Mouse (Mus musculus) MEL (cell line): ENCODE results near the gene Gstp2. TPM values are rescaled to one million over a fixed set of nuclear protein-coding genes. Genes with fewer than 3 reads are reported as not detected.

ENCODE experiments used
- DNase-seq: peaks from one replicate; pipeline ENCODE4 v3.0.0; 2011; ENCODE audit warnings: low read depth, low spot score
- H3K27ac ChIP-seq: 2 replicates; pipeline ENCODE4 v1.5.1; 2012; ENCODE audit warnings: low read depth, mild to moderate bottlenecking, control low read depth, low read length, moderate library complexity; ENCODE audit not compliant: control insufficient read depth
- H3K27me3 ChIP-seq, 2 experiments: fragments of 150-350 bp in 1 of 2; sonication (generic) in 1 of 2; 2 replicates each; pipeline ENCODE4 v1.6.1; 2012; ENCODE audit warnings: low read length in 2 of 2, mild to moderate bottlenecking in 2 of 2, improper control_type of control experiment in 1 of 2, moderate library complexity in 1 of 2; ENCODE audit not compliant: insufficient read depth in 2 of 2, control insufficient read depth in 1 of 2
- H3K36me3 ChIP-seq, 2 experiments: 2 replicates each; pipeline ENCODE4 v1.6.1; 2012 to 2014; ENCODE audit warnings: low read length in 2 of 2, improper control_type of control experiment in 1 of 2, inconsistent platforms in 1 of 2, mild to moderate bottlenecking in 1 of 2; ENCODE audit not compliant: insufficient read depth in 2 of 2, control insufficient read depth in 1 of 2
- H3K4me1 ChIP-seq, 2 experiments: fragments of 150-350 bp in 1 of 2; sonication (generic) in 1 of 2; 2 replicates each; pipeline ENCODE4 v1.6.1; 2012; ENCODE audit warnings: low read length in 2 of 2, improper control_type of control experiment in 1 of 2, mild to moderate bottlenecking in 1 of 2; ENCODE audit not compliant: insufficient read depth in 2 of 2, control insufficient read depth in 1 of 2
- H3K4me3 ChIP-seq, 2 experiments: fragments of 150-350 bp in 1 of 2; sonication (generic) in 1 of 2; 2 replicates each; pipeline ENCODE4 v1.5.1; 2012; ENCODE audit warnings: low read depth in 2 of 2, low read length in 2 of 2, mild to moderate bottlenecking in 2 of 2, moderate library complexity in 2 of 2, control low read depth in 1 of 2, improper control_type of control experiment in 1 of 2; ENCODE audit not compliant: control insufficient read depth in 1 of 2, insufficient read depth in 1 of 2
- H3K79me2 ChIP-seq: 2 replicates; pipeline ENCODE4 v1.6.1; 2012; ENCODE audit warnings: mild to moderate bottlenecking, low read length, moderate library complexity; ENCODE audit not compliant: control insufficient read depth, poor library complexity, insufficient read depth
- H3K9ac ChIP-seq: 2 replicates; pipeline ENCODE4 v1.6.1; 2012; ENCODE audit warnings: low read depth, mild to moderate bottlenecking, control low read depth, low read length, moderate library complexity; ENCODE audit not compliant: control insufficient read depth, poor library complexity, severe bottlenecking
- H3K9me3 ChIP-seq: fragments of 150-350 bp; sonication (generic); replicated peaks from 2 replicates; pipeline ENCODE4 v1.6.1; 2012; ENCODE audit warnings: mild to moderate bottlenecking, low read length, improper control_type of control experiment, moderate library complexity; ENCODE audit not compliant: insufficient read depth
- BHLHE40 ChIP-seq: IDR thresholded peaks from 2 replicates; pipeline ENCODE4 v1.6.1; 2012; ENCODE audit warnings: low read depth, mild to moderate bottlenecking, inconsistent platforms, low read length, improper control_type of control experiment, borderline replicate concordance
- CHD1 ChIP-seq: IDR thresholded peaks from 2 replicates; pipeline ENCODE4 v1.6.1; 2012; ENCODE audit warnings: low read depth, mild to moderate bottlenecking, inconsistent platforms, low read length, improper control_type of control experiment
- CHD2 ChIP-seq: IDR thresholded peaks from 2 replicates; pipeline ENCODE4 v1.6.1; 2011; ENCODE audit warnings: low read length, improper control_type of control experiment
- CTCF ChIP-seq, 3 experiments: IDR thresholded peaks in 2 of 3; conservative IDR thresholded peaks in 1 of 3; 2 replicates each; pipeline ENCODE4 v1.5.1; 2011 to 2012; ENCODE audit warnings: low read length in 3 of 3, low read depth in 2 of 3, mild to moderate bottlenecking in 2 of 3, improper control_type of control experiment in 1 of 3, inconsistent platforms in 1 of 3, mixed read lengths in 1 of 3, moderate library complexity in 1 of 3; ENCODE audit not compliant: control insufficient read depth in 1 of 3, insufficient read depth in 1 of 3, poor library complexity in 1 of 3, severe bottlenecking in 1 of 3
- EP300 ChIP-seq, 2 experiments: IDR thresholded peaks; 2 replicates each; pipeline ENCODE4 v1.6.1; 2011; ENCODE audit warnings: improper control_type of control experiment in 2 of 2, low read length in 2 of 2, low read depth in 1 of 2, mild to moderate bottlenecking in 1 of 2
- JUND ChIP-seq: IDR thresholded peaks from 2 replicates; pipeline ENCODE4 v1.6.1; 2011; ENCODE audit warnings: low read depth, mild to moderate bottlenecking, improper control_type of control experiment, low read length
- KAT2A ChIP-seq: conservative IDR thresholded peaks from 2 replicates; pipeline ENCODE4 v1.6.1; 2012; ENCODE audit warnings: low read depth, low read length, improper control_type of control experiment, inconsistent platforms
- MAFK ChIP-seq: IDR thresholded peaks from 2 replicates; pipeline ENCODE4 v1.6.1; 2011; ENCODE audit warnings: low read depth, mild to moderate bottlenecking, low read length, improper control_type of control experiment, borderline replicate concordance
- MEF2A ChIP-seq: IDR thresholded peaks from 2 replicates; pipeline ENCODE4 v1.6.1; 2014; ENCODE audit warnings: low read depth, mild to moderate bottlenecking, inconsistent platforms, low read length, improper control_type of control experiment; ENCODE audit not compliant: poor library complexity, insufficient replicate concordance, severe bottlenecking; ENCODE audit errors: extremely low read depth
- MXI1 ChIP-seq: IDR thresholded peaks from 2 replicates; pipeline ENCODE4 v1.6.1; 2011; ENCODE audit warnings: mild to moderate bottlenecking, low read depth, low read length, improper control_type of control experiment
- NRF1 ChIP-seq: IDR thresholded peaks from 2 replicates; pipeline ENCODE4 v1.6.1; 2014; ENCODE audit warnings: low read depth, mild to moderate bottlenecking, inconsistent platforms, low read length, improper control_type of control experiment, moderate library complexity; ENCODE audit not compliant: poor library complexity, insufficient read depth, severe bottlenecking
- POLR2AphosphoS2 ChIP-seq: IDR thresholded peaks from 2 replicates; pipeline ENCODE4 v1.6.1; 2011; ENCODE audit warnings: low read length, improper control_type of control experiment
- SIN3A ChIP-seq: IDR thresholded peaks from 2 replicates; pipeline ENCODE4 v1.6.1; 2012; ENCODE audit warnings: low read length, improper control_type of control experiment, inconsistent platforms
- TAL1 ChIP-seq: IDR thresholded peaks from 2 replicates; pipeline ENCODE4 v1.6.1; 2012; ENCODE audit warnings: mild to moderate bottlenecking, inconsistent platforms, low read length, moderate library complexity, mixed read lengths
- UBTF ChIP-seq: IDR thresholded peaks from 2 replicates; pipeline ENCODE4 v1.6.1; 2012; ENCODE audit warnings: low read depth, mild to moderate bottlenecking, inconsistent platforms, low read length, improper control_type of control experiment, moderate library complexity, borderline replicate concordance; ENCODE audit not compliant: insufficient read depth
- ZC3H11A ChIP-seq: IDR thresholded peaks from 2 replicates; pipeline ENCODE4 v1.6.1; 2012; ENCODE audit warnings: low read depth, mild to moderate bottlenecking, inconsistent platforms, low read length, improper control_type of control experiment
- ZKSCAN1 ChIP-seq: IDR thresholded peaks from 2 replicates; pipeline ENCODE4 v1.6.1; 2012; ENCODE audit warnings: low read depth, mild to moderate bottlenecking, inconsistent platforms, low read length, improper control_type of control experiment, moderate library complexity
- ZNF384 ChIP-seq: IDR thresholded peaks from 2 replicates; pipeline ENCODE4 v1.6.1; 2012; ENCODE audit warnings: low read depth, mild to moderate bottlenecking, inconsistent platforms, low read length, improper control_type of control experiment
- polyA plus RNA-seq, 2 experiments: library from polyadenylated mRNA; stranded (reverse) in 1 of 2; unstranded in 1 of 2; fragments of >175 nt in 1 of 2; fragments of >200 nt in 1 of 2; gene quantifications; 2 replicates each; pipeline versions ENCODE4 v1.2.1 to v1.2.4; 2012; ENCODE audit warnings: low replicate concordance in 2 of 2, low read depth in 1 of 2; ENCODE audit not compliant: insufficient read length in 2 of 2, insufficient read depth in 1 of 2, missing spikeins in 1 of 2
- total RNA-seq: library from RNA; depleted of rRNA; stranded (reverse); fragments of 300-350 nt; gene quantifications from 2 replicates; pipeline ENCODE4 v1.2.3, GENCODE M21; 2012

The Gstp2 gene
- total and polyA plus RNA-seq, 3 experiments: 0.65 to 7.4 TPM; not detected in 1

GRCm38 (mm10) chr19:4054613-4055012 lies 8.8 kb upstream of the Gstp2 start:
- no peak for TF ChIP-seq ZC3H11A
- TF ChIP-seq CHD1: no peak
- no peak for TF ChIP-seq TAL1
- TF ChIP-seq MAFK: no peak
- no peak for TF ChIP-seq MXI1
- no peak for TF ChIP-seq ZNF384
- no peak for TF ChIP-seq KAT2A
- TF ChIP-seq POLR2AphosphoS2: no peak
- no peak for TF ChIP-seq SIN3A
- TF ChIP-seq ZKSCAN1: no peak
- no peak for TF ChIP-seq EP300 (IDR thresholded peaks at IDR 0.05; ENCODE audit: low read depth in 1 of 2, low read length in 2 of 2)
- TF ChIP-seq CTCF (IDR thresholded peaks at IDR 0.05 in 2 of 3, conservative IDR thresholded peaks at IDR 0.05 in 1 of 3; ENCODE audit: control insufficient read depth in 1 of 3, insufficient read depth in 1 of 3, low read depth in 2 of 3, low read length in 3 of 3, poor library complexity in 1 of 3, severe bottlenecking in 1 of 3): no peak
- Histone ChIP-seq H3K27me3 (peaks cover 0 to 3% of the 10 kb centered on the region in 2 experiments; a peak in 1 of 4 replicates), H3K9me3 (no peaks in the 10 kb centered on the region), H3K4me3 (no peak overlapping the region), H3K9ac (no peak overlapping the region), H3K36me3 (peaks cover 0 to 2% of the 10 kb centered on the region in 2 experiments; a peak in 2 of 4 replicates), H3K79me2 (no peaks in the 10 kb centered on the region), H3K4me1 (peaks cover 0 to 8% of the 10 kb centered on the region in 2 experiments; a peak in 2 of 4 replicates), H3K27ac (no peak overlapping the region)
- DNase-seq: no peak

GRCm38 (mm10) chr19:4052516-4053030 lies 6.8 kb upstream of the Gstp2 start:
- no peaks in the 10 kb centered on the region for H3K9me3 ChIP-seq
- no peak for TF ChIP-seq JUND
- TF ChIP-seq MEF2A: no peak
- no peak for TF ChIP-seq SIN3A
- no peak for TF ChIP-seq NRF1
- no peak for TF ChIP-seq CHD2
- TF ChIP-seq ZKSCAN1: no peak
- no peak for TF ChIP-seq EP300 (IDR thresholded peaks at IDR 0.05; ENCODE audit: low read depth in 1 of 2, low read length in 2 of 2)
- no peak for TF ChIP-seq BHLHE40
- no peak for TF ChIP-seq UBTF
- H3K4me3 ChIP-seq: no peak overlapping the region
- H3K27me3 ChIP-seq: peaks cover 0 to 3% of the 10 kb centered on the region in 2 experiments; a peak in 1 of 4 replicates
- no peaks in the 10 kb centered on the region for H3K36me3 ChIP-seq
- no peak overlapping the region for H3K9ac ChIP-seq
- H3K4me1 ChIP-seq: no peaks in the 10 kb centered on the region
- DNase-seq: no peak
- H3K79me2 ChIP-seq: no peaks in the 10 kb centered on the region
- no peak overlapping the region for H3K27ac ChIP-seq
